30 mouse cellular contexts compared by ENCODE assay signal in genomic region chr1:167205177-167205750, GRCm38 (mm10).
DNase-seq lines count a peak whose midpoint lies in the region; ATAC-seq and TF ChIP-seq lines count a peak whose summit lies in the region.
"Had no signal": no experiment of that assay in that cellular context is flagged by ENCODE, and none has a peak within 500 bp of the region (broad histone marks: within the 10 kb centered on the region; RNA-seq: fewer than 3 reads in every experiment).

No protein-coding gene starts in this region.

- no peak overlapping the region for H3K4me3 ChIP-seq in kidney, embryonic 14.5 days (ENCODE audit: low read length)
- no peak overlapping the region for H3K4me3 ChIP-seq in heart, embryonic 11.5 days (ENCODE audit: low read depth, low read length)
- H3K4me3 ChIP-seq: gastrocnemius, adult 2 months; heart, adult 2 months; heart, embryonic 13.5 days; hindbrain, embryonic 13.5 days; limb, embryonic 13.5 days; liver, embryonic 13.5 days; megakaryocyte, embryonic 14.5 days; midbrain, embryonic 13.5 days; neural tube, embryonic 15.5 days; stomach, embryonic 15.5 days had no signal

- POLR2A ChIA-PET in Patski (lab: Charles Lee) = no interaction called here

- H3K4me2 ChIP-seq in kidney, embryonic 14.5 days (replicated peaks; ENCODE audit: low read depth, low read length) = no peak overlapping the region
- H3K4me2 ChIP-seq in heart, embryonic 11.5 days = no peak overlapping the region
- H3K4me2 ChIP-seq: heart, embryonic 13.5 days; hindbrain, embryonic 13.5 days; limb, embryonic 13.5 days; liver, embryonic 13.5 days; midbrain, embryonic 13.5 days; neural tube, embryonic 15.5 days; stomach, embryonic 15.5 days had no signal

- no peaks in the 10 kb centered on the region for H3K36me3 ChIP-seq in kidney, embryonic 14.5 days (ENCODE audit: control insufficient read depth, insufficient read depth, low read length)
- H3K36me3 ChIP-seq in heart, embryonic 11.5 days (ENCODE audit: control insufficient read depth, insufficient read depth, low read length) = no peaks in the 10 kb centered on the region
- H3K36me3 ChIP-seq: G1E; heart, embryonic 13.5 days; hindbrain, embryonic 13.5 days; limb, embryonic 13.5 days; liver, embryonic 13.5 days; midbrain, embryonic 13.5 days; neural tube, embryonic 15.5 days; stomach, embryonic 15.5 days had no signal

- 24% methylated on average over 8 of the region's 8 CpGs for WGBS in kidney, embryonic 14.5 days
- WGBS in heart, embryonic 11.5 days (ENCODE audit: insufficient replicate concordance) = 75% methylated on average over 8 of the region's 8 CpGs

- H3K9ac ChIP-seq in kidney, embryonic 14.5 days (ENCODE audit: low read depth, low read length) = no peak overlapping the region
- no peak overlapping the region for H3K9ac ChIP-seq in heart, embryonic 11.5 days (ENCODE audit: low read depth, low read length)
- H3K9ac ChIP-seq: heart, embryonic 13.5 days; hindbrain, embryonic 13.5 days; limb, embryonic 13.5 days; liver, embryonic 13.5 days; midbrain, embryonic 13.5 days; neural tube, embryonic 15.5 days; stomach, embryonic 15.5 days had no signal

- CTCF ChIA-PET in Patski (lab: Charles Lee) = interaction anchor here (0.9 to 1.4 kb wide), 2 partner anchors 11 to 12 kb away, joined by 3 to 4 read pairs; no protein-coding TSS in a partner anchor

- intact Hi-C loops in heart, postnatal 25 days (cut with DNase I) = no loop called here

- ATAC-seq in kidney, embryonic 14.5 days (ENCODE audit: low FRiP score, low TSS enrichment) = peak; percentile 69
- ATAC-seq in Patski = peak; percentile 80
- no peak for ATAC-seq in heart, embryonic 11.5 days (replicated peaks; ENCODE audit: insufficient number of reproducible peaks, low FRiP score, low TSS enrichment)
- ATAC-seq: forebrain, embryonic 16.5 days; intestine, embryonic 16.5 days; lung, postnatal 0 days; midbrain, embryonic 13.5 days had no signal

- no peaks in the 10 kb centered on the region for H3K27me3 ChIP-seq in kidney, embryonic 14.5 days (ENCODE audit: control insufficient read depth, insufficient read depth, low read length)
- peaks cover 2% of the 10 kb centered on the region for H3K27me3 ChIP-seq in Patski
- no peaks in the 10 kb centered on the region for H3K27me3 ChIP-seq in heart, embryonic 11.5 days (ENCODE audit: control insufficient read depth, insufficient read depth, low read length)
- H3K27me3 ChIP-seq: heart, embryonic 13.5 days; hindbrain, embryonic 13.5 days; limb, embryonic 13.5 days; liver, embryonic 13.5 days; midbrain, embryonic 13.5 days; neural tube, embryonic 15.5 days; stomach, embryonic 15.5 days had no signal

- no peak for TF ChIP-seq CTCF in Patski (IDR thresholded peaks at IDR 0.05)

- no peaks in the 10 kb centered on the region for H3K9me3 ChIP-seq in kidney, embryonic 14.5 days (ENCODE audit: control insufficient read depth, low read length)
- H3K9me3 ChIP-seq in heart, embryonic 11.5 days (replicated peaks; ENCODE audit: control insufficient read depth, low read length) = no peaks in the 10 kb centered on the region
- H3K9me3 ChIP-seq: G1E; heart, embryonic 13.5 days; hindbrain, embryonic 13.5 days; limb, embryonic 13.5 days; liver, embryonic 13.5 days; megakaryocyte, embryonic 14.5 days; midbrain, embryonic 13.5 days; neural tube, embryonic 15.5 days; stomach, embryonic 15.5 days had no signal

- no peak overlapping the region for H3K27ac ChIP-seq in kidney, embryonic 14.5 days (ENCODE audit: low read depth, low read length)
- H3K27ac ChIP-seq in heart, embryonic 11.5 days (ENCODE audit: low read depth, low read length) = no peak overlapping the region
- H3K27ac ChIP-seq: gastrocnemius, adult 2 months; heart, adult 2 months; heart, embryonic 13.5 days; hindbrain, embryonic 13.5 days; limb, embryonic 13.5 days; liver, embryonic 13.5 days; midbrain, embryonic 13.5 days; neural tube, embryonic 15.5 days; stomach, embryonic 15.5 days had no signal

- peak; percentile 57 to 66 for DNase-seq in cerebellum, postnatal 10 days
- DNase-seq in cerebellum, adult 9-11 months = no peak
- no peak for DNase-seq in kidney, adult 8-10 months
- DNase-seq in A20 (ENCODE audit: low read depth, low spot score) (peak; percentile 18), Patski (ENCODE audit: low read depth, low spot score) (no peak)
- DNase-seq in heart, postnatal 25 days (ENCODE audit: low spot score) = no peak
- DNase-seq: adrenal gland, adult 8-10 months; cerebellum, adult 2 months; gastrocnemius, adult 2 months; gastrocnemius, postnatal 36 days; heart, adult 2 months; heart, postnatal 10 days; kidney, postnatal 10 days; liver, embryonic 13.5 days; lung, adult 18-20 months; lung, postnatal 4 days; right cerebral cortex, postnatal 25 days had no signal

- in situ Hi-C loops in Patski (cut with MboI; ENCODE audit: low pct_unique_long_range_greater_than_20kb) = loop anchor here (25.0 kb wide), 1 partner anchor 432 kb away; no protein-coding TSS in a partner anchor

- H3K4me1 ChIP-seq in kidney, embryonic 14.5 days (ENCODE audit: control insufficient read depth, insufficient read depth, low read length) = no peaks in the 10 kb centered on the region
- no peaks in the 10 kb centered on the region for H3K4me1 ChIP-seq in heart, embryonic 11.5 days (ENCODE audit: control insufficient read depth, insufficient read depth, low read length)
- H3K4me1 ChIP-seq: heart, embryonic 13.5 days; limb, embryonic 13.5 days; liver, embryonic 13.5 days; neural tube, embryonic 15.5 days; stomach, embryonic 15.5 days had no signal

Comparison
In these comparisons a context has a peak if more than half of its experiments do, and no peak if none do; other contexts are left out.
1. DNase-seq: peak in cerebellum, postnatal 10 days (2 of 2) and A20 (single experiment); none in cerebellum, adult 9-11 months (single experiment), kidney, adult 8-10 months (0 of 2), Patski (single experiment) and heart, postnatal 25 days (single experiment).